Mouse (Mus musculus) midbrain, embryonic 10.5 days (tissue): ENCODE measurements around the gene Slc4a3. TPM values are rescaled to one million over a fixed set of nuclear protein-coding genes. Genes with fewer than 3 reads are reported as not detected.

Source experiments
- DNase-seq: peaks from one replicate; pipeline ENCODE4 v3.0.0-alpha.2; 2017; ENCODE audit warnings: low spot score
- H3K27ac ChIP-seq: fragments of 300-500 bp; sonication (generic); replicated peaks from 2 replicates; pipeline ENCODE4 v1.5.1; 2016; ENCODE audit warnings: mild to moderate bottlenecking
- H3K27me3 ChIP-seq: fragments of 300-500 bp; sonication (generic); 2 replicates; pipeline ENCODE4 v1.6.1; 2016; ENCODE audit warnings: low read depth, mild to moderate bottlenecking; ENCODE audit not compliant: poor library complexity, severe bottlenecking
- H3K36me3 ChIP-seq: fragments of 300-500 bp; sonication (generic); 2 replicates; pipeline ENCODE4 v1.6.1; 2016; ENCODE audit warnings: mild to moderate bottlenecking, moderate library complexity
- H3K4me1 ChIP-seq: fragments of 300-500 bp; sonication (generic); 2 replicates; pipeline ENCODE4 v1.6.1; 2016
- H3K4me3 ChIP-seq: fragments of 300-500 bp; sonication (generic); 2 replicates; pipeline ENCODE4 v1.5.1; 2016; ENCODE audit warnings: mild to moderate bottlenecking, moderate library complexity
- H3K9me3 ChIP-seq: fragments of 300-500 bp; sonication (generic); replicated peaks from 2 replicates; pipeline ENCODE4 v1.6.1; 2016; ENCODE audit warnings: mild to moderate bottlenecking
- WGBS: fragments of 180-500 bp; shearing (Covaris S2); methylation state at CpG from one replicate; pipeline ENCODE4 v1.1.7; 2016; 5-methylcytosine and 5-hydroxymethylcytosine counted together
- polyA plus RNA-seq: library from polyadenylated mRNA; unstranded; fragments of >200 nt; fragmentation: Nextera tagmentation; extraction: Ambion mirVana; gene quantifications from 2 replicates; pipeline ENCODE4 v1.2.1, GENCODE M21; 2016

Gene Slc4a3
- polyA plus RNA-seq, 1 experiment from 2014 or later: 13.2 TPM

DNA sequence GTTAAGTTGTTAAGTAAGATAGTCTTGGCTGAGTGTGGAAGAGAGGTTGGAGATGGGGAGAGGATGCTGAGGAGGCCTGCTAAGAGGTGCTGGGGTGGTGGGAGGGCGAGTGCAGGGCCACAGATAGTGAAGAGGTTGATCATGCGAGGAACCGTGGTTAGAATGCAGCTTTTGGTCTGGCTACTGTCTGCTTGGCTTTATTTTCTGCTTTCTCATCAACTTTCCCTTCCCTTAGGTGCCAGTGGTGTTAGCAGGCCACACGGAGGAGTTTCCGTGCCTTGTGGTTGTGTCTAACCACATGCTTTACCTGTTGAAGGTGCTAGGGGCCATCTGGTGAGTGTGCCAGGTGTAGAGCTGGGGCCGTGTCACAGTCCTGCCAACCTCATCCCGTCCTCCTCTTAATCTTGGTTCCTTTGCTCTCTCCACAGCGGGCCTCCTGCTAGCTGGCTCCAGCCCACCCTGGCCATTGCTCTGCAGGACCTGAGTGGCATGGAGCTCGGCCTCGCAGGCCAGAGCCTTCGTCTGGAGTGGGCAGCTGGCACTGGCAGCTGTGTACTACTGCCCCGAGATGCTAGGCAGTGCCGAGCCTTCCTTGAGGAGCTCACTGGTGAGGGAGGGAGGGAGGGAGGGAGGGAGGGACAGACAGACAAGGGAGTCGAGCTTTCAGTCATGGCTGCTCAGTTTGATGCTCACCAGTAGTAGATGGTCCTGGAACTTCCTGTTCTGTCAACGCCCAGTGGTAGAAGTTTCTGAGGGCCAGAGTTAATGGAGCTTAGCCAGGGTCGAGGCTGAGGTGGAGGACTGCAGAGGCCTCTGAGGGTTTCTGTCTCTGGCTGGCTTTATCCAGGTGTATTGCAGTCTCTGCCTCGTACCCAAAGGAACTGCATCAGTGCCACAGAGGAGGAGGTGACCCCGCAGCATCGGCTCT, 12.5 kb upstream of the Slc4a3 start:
- WGBS: 92% methylated on average over 19 of the region's 19 CpGs
- no peak for DNase-seq

DNA sequence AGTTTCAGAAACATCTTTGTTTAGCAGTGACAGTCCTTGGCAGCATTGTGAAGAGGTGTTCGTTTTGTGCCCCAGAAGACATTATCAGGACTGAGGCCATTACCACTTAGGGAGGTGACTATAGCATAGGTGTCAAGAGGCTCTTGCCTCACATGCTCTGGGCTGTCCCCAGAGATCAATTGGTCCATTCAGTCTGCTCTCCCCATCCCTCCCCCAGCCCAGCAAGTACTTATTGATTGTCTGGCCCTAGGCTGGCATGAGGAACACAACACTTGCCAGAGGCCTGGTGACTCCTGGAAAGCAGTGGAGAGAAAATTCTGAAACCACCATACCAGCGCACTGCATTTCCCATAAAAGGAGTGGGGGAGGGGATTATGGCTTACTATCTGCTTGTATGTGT, 8.5 kb upstream of the Slc4a3 start:
- DNase-seq: no peak
- H3K4me3 ChIP-seq: no peak overlapping the region
- H3K4me1 ChIP-seq: no peaks in the 10 kb centered on the region
- WGBS: 93% methylated on average over 2 of the region's 2 CpGs
- H3K9me3 ChIP-seq: no peaks in the 10 kb centered on the region
- no peaks in the 10 kb centered on the region for H3K27me3 ChIP-seq
- H3K36me3 ChIP-seq: peaks cover 42% of the 10 kb centered on the region
- no peak overlapping the region for H3K27ac ChIP-seq

More for the DNA sequence above, 12.5 kb upstream of the Slc4a3 start:
- Histone ChIP-seq H3K27ac (no peak overlapping the region), H3K9me3 (no peaks in the 10 kb centered on the region), H3K4me1 (no peaks in the 10 kb centered on the region), H3K4me3 (no peak overlapping the region), H3K27me3 (no peaks in the 10 kb centered on the region), H3K36me3 (peaks cover 73% of the 10 kb centered on the region)

DNA sequence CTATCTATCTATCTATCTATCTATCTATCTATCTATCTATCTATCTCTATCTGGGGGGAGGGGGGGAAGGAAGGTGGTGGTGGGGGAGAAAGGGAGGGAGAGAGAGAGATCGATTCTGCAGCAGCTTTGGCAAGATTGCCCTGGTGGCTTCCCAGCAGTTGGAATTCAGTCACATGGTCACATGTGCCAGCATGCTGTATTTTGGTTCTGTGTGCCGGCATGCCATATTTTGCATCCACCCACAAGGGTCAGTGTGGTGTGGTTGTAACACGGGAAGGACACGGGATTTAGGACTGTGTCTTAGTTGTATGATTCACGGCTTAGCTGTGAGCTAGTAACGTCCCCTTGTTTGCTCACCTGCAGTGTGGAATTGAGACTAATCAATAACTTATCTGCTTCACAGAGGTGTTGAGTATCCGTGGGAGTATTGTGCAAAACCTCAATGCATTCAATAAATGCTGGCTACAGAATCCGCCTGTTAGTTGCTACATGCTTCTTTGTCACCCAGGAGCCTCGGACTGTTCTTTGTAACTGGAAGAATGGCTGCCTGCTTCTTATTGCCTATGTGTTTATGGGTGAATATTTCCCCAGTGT, 7.4 kb upstream of the Slc4a3 start:
- no peaks in the 10 kb centered on the region for H3K4me1 ChIP-seq
- WGBS: 85% methylated on average over 9 of the region's 9 CpGs
- no peak overlapping the region for H3K4me3 ChIP-seq
- peaks cover 31% of the 10 kb centered on the region for H3K36me3 ChIP-seq
- no peaks in the 10 kb centered on the region for H3K27me3 ChIP-seq
- no peak overlapping the region for H3K27ac ChIP-seq
- H3K9me3 ChIP-seq: no peaks in the 10 kb centered on the region
- DNase-seq: no peak

DNA sequence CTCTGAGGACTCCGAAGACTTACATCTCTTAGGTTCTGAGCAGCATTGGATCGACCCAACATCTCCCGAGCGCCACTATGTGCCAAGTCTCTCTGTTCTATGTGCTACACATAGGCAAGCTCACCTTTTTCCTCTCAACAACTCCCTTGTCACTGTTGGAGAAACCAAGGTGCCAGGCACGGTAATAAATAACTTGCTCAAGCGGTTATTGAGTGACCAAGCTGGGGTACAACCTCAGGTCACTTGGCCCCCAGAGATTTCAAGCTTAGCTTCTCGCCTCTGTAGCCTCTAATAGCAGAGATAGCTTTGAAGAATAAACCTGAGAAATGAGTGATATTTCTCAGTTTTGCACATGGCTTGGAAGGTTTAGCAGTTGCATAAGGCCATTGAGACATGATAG, 4.6 kb upstream of the Slc4a3 start:
- no peak for DNase-seq
- Histone ChIP-seq H3K9me3 (no peaks in the 10 kb centered on the region), H3K4me3 (no peak overlapping the region), H3K27ac (no peak overlapping the region), H3K27me3 (peaks cover 7% of the 10 kb centered on the region; the same call in 1 of the 2 replicates), H3K36me3 (peaks cover 6% of the 10 kb centered on the region), H3K4me1 (peaks cover 11% of the 10 kb centered on the region)
- 91% methylated on average over 7 of the region's 7 CpGs for WGBS

DNA sequence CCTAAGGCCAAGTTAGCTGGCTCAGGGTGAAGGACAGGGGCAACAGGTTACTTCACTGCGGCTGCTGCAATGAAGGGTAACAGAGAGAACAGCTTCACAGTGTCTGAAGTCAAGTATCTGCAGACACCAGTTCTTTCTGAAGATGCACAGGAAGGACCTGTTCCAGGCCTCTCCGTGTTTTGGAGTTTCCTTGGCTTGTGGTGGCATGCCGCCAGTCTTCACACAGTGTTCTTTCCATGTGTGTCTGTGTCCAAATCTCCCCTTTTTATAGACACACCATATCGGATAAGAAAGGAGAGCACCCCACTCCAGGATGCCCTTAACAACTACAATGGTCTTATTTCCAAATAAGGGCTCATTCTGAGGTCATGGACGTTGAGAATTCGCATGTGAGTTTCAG, 1.7 kb upstream of the Slc4a3 start:
- Histone ChIP-seq H3K27me3 (peaks cover 21% of the 10 kb centered on the region; the same call in 1 of the 2 replicates), H3K27ac (no peak overlapping the region), H3K4me3 (no peak overlapping the region), H3K36me3 (peaks cover 6% of the 10 kb centered on the region), H3K4me1 (peaks cover 25% of the 10 kb centered on the region), H3K9me3 (no peaks in the 10 kb centered on the region)
- no peak for DNase-seq
- WGBS: 89% methylated on average over 6 of the region's 6 CpGs

DNA sequence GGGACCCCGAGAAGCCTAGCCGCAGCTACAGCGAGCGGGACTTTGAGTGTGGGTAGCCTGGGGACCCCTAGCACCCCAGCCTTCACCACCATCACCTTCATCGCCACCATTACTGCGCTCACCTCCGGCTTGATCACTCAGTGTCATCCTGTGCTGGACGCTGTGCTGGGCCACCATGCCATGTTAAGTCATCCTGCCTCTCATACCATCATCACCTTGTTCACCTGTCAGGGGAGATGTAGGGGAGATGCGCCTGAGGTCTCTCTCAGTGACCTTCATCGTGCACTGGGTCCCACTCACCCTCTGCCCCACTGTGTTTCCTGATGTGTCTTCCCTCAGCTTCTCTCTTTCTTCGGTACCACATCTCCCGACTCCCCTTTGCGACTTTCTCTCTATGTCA, 1.3 kb downstream of the Slc4a3 start:
- peaks cover 21% of the 10 kb centered on the region; the same call in 1 of the 2 replicates for H3K27me3 ChIP-seq
- H3K4me3 ChIP-seq: peak overlapping the region; percentile 82
- peaks cover 25% of the 10 kb centered on the region for H3K4me1 ChIP-seq
- H3K27ac ChIP-seq: peak overlapping the region; percentile 89
- H3K9me3 ChIP-seq: no peaks in the 10 kb centered on the region
- no peak for DNase-seq
- WGBS: 96% methylated on average over 13 of the region's 13 CpGs
- H3K36me3 ChIP-seq: peaks cover 36% of the 10 kb centered on the region

DNA sequence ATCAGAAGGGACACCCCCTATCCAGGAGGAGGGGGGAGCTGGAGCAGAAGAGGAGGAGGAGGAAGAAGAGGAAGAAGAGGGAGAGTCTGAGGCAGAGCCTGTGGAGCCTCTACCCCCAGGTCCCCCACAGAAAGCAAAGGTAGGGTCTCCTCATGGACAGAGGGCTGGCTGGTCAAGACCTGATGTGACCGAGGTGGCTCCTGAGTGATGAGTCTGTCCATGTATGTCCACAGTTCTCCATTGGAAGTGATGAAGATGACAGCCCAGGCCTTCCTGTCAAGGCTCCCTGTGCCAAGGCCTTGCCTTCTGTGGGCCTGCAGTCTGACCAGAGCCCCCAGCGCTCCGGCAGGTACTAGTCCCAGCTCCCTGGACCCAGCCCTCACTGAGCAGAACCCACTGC, 2.0 kb downstream of the Slc4a3 start:
- Histone ChIP-seq H3K9me3 (no peaks in the 10 kb centered on the region), H3K36me3 (peaks cover 43% of the 10 kb centered on the region), H3K27me3 (peaks cover 21% of the 10 kb centered on the region; the same call in 1 of the 2 replicates), H3K4me3 (no peak overlapping the region), H3K27ac (0 out of 2 replicates have a peak overlapping the region, but pooled peaks have one; percentile 4), H3K4me1 (peaks cover 25% of the 10 kb centered on the region)
- 90% methylated on average over 3 of the region's 3 CpGs for WGBS
- DNase-seq: no peak

DNA sequence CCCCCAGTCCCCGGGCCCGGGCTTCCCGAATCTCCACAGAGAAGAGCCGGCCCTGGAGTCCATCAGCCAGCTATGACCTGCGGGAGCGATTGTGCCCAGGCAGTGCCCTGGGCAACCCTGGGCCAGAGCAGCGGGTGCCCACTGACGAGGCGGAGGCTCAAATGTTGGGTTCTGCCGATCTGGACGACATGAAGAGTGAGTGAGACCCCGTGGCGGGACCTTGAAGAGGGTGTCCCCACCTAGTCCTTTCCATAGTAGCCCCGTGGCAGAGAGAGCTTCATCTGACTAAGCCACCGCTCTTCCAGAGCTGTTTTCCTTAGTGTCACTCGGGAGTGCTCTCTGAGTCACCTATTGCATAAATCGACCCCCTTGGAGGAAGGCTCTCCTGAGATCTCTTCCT, 2.8 kb downstream of the Slc4a3 start:
- no peak for DNase-seq
- peaks cover 25% of the 10 kb centered on the region for H3K4me1 ChIP-seq
- H3K36me3 ChIP-seq: peaks cover 51% of the 10 kb centered on the region
- H3K9me3 ChIP-seq: no peaks in the 10 kb centered on the region
- H3K27me3 ChIP-seq: peaks cover 21% of the 10 kb centered on the region
- H3K27ac ChIP-seq: no peak overlapping the region
- no peak overlapping the region for H3K4me3 ChIP-seq
- 92% methylated on average over 17 of the region's 17 CpGs for WGBS

DNA sequence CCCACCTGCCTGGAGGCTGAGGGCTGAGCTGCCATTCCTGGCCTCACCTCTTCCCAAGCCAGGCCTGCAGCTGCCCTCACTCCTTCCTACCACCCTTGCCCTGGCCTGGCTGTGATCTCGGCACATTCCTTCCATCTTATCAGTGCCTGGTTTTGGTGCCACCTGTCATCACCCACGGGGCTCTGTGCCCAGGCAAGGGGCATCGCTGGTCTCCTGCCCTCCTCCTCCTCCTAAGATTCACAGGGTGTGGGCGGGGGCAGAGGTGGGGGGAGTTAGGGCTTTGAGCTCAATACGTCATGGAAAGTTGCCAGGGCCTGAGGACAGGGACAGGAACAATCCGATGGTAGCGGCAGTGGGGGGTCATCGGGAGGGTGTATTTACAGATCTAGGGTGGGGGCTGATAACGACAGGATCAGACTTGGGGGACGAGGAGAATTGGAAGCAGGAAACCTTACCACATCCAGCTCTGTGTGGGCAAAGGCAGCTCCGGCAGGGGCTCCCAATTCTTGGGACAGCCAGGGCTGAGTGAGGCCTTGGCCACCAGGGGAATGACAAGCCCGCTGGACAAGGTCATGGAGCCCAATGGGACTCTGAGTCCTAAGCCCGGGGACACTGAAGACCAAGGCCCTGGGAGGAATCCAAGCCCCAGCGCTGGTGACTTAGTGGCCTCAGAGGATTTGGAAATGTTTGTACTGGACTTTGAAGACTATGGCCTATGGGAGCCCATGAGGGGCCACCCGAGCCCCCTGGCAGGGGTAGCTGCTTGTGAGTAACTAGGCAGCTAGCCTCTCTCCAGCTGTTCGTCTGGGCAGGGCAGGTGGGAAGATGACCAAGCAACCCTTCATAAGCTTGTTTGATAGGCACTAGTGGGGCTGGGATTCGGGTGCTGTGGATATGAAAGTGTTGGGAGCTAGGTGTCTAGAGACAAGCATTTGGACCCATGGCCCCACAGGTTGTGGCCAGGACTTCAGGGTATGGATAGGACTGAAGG, 3.5 kb downstream of the Slc4a3 start:
- WGBS: 88% methylated on average over 17 of the region's 17 CpGs
- peaks cover 21% of the 10 kb centered on the region for H3K27me3 ChIP-seq
- DNase-seq: no peak

DNA sequence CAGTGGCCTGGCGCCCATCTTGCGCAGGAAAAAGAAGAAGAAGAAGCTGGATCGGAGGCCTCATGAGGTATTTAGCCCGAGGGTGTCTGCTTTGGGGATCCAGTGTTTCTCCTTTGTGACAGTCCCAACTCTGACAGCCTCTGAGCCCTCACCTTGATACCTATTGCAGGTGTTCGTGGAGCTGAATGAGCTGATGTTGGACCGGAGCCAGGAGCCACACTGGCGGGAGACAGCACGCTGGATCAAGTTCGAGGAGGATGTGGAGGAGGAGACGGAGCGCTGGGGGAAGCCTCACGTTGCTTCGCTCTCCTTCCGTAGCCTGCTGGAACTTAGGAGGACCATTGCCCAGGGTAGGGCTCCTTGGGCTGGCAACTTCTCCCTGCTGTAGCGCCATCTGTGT, 4.5 kb downstream of the Slc4a3 start:
- H3K27me3 ChIP-seq: peaks cover 19% of the 10 kb centered on the region
- no peaks in the 10 kb centered on the region for H3K9me3 ChIP-seq
- H3K36me3 ChIP-seq: peaks cover 68% of the 10 kb centered on the region
- no peak for DNase-seq
- 93% methylated on average over 14 of the region's 15 CpGs for WGBS
- no peak overlapping the region for H3K4me3 ChIP-seq
- H3K27ac ChIP-seq: no peak overlapping the region
- H3K4me1 ChIP-seq: peaks cover 23% of the 10 kb centered on the region

More for the DNA sequence above, 3.5 kb downstream of the Slc4a3 start:
- H3K4me3 ChIP-seq: no peak overlapping the region
- peaks cover 58% of the 10 kb centered on the region for H3K36me3 ChIP-seq
- no peak overlapping the region for H3K27ac ChIP-seq
- H3K9me3 ChIP-seq: no peaks in the 10 kb centered on the region
- peaks cover 25% of the 10 kb centered on the region for H3K4me1 ChIP-seq

DNA sequence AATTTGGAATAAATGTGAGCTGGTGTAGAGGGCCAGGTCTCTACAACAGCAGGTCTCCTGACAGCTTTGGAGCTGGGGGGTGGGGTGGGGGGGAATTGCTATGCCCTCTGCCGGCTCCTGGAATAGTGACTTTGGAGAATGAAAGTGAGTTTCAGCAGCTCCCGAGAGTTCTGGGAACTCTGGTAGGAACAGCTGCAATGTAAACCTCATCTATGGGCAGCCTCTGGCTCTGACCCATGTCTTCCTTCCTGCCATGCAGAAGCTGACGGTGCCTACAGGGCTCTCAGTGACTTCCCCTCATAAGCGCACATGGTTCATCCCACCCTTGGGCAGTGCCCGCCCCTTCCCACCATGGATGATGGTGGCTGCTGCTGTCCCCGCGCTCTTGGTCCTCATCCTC, 9.6 kb downstream of the Slc4a3 start:
- no peaks in the 10 kb centered on the region; the same call in 1 of the 2 replicates for H3K27me3 ChIP-seq
- no peak overlapping the region for H3K27ac ChIP-seq
- WGBS: 94% methylated on average over 7 of the region's 7 CpGs
- H3K36me3 ChIP-seq: peaks cover 72% of the 10 kb centered on the region
- no peak overlapping the region for H3K4me3 ChIP-seq
- no peak for DNase-seq
- H3K4me1 ChIP-seq: peaks cover 19% of the 10 kb centered on the region
- H3K9me3 ChIP-seq: no peaks in the 10 kb centered on the region

DNA sequence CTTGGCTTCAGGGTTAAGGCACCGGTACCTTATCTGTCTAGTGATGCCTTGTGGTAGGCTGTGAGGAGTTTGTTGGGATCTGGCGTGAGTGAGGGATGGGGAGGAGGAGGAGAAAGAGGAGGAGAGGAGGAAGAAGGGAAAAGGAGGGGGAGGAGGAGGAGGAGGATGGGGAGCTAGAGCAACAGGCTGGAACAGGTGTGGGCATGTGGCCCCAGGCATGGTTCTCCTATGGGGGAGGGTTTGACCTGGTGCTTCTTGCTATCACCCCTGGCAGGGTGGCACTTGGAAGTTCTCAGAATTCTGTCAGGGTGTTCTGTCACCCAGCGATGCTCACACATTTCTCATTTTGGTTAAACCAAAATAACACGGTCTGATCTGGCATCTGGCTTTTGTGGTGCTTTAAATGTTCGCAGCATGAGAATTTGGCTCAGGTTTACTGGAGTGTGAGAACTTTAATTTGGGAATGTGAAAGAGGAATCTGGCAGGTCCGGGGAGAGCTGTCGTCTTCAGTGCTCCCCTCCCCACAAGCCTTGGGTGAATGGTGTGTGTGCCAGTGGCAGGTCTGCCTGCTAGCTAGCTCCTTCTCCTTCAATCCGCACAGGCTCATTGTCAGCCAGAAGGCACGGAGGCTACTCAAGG, 10.2 kb downstream of the Slc4a3 start:
- H3K4me1 ChIP-seq: peaks cover 19% of the 10 kb centered on the region
- no peaks in the 10 kb centered on the region; the same call in 1 of the 2 replicates for H3K27me3 ChIP-seq
- WGBS: 95% methylated on average over 9 of the region's 9 CpGs
- H3K9me3 ChIP-seq: no peaks in the 10 kb centered on the region
- no peak for DNase-seq
- H3K4me3 ChIP-seq: no peak overlapping the region
- peaks cover 66% of the 10 kb centered on the region for H3K36me3 ChIP-seq
- H3K27ac ChIP-seq: no peak overlapping the region
